Mouse (Mus musculus) subcutaneous adipose tissue, adult 2 months (tissue): ENCODE results near the gene Mthfd2l. TPM values are rescaled to one million over a fixed set of nuclear protein-coding genes. Genes with fewer than 3 reads are reported as not detected.

ENCODE experiments used
- polyA plus RNA-seq: library from polyadenylated mRNA; depleted of rRNA; stranded (reverse); fragments of >200 nt; gene quantifications from 2 replicates; pipeline ENCODE4 v1.2.3, GENCODE M21; 2012; ENCODE audit warnings: low replicate concordance; rRNA removed

The Mthfd2l gene
- polyA plus RNA-seq, result 13.4 and 38.7 TPM in 2 replicates

DNA sequence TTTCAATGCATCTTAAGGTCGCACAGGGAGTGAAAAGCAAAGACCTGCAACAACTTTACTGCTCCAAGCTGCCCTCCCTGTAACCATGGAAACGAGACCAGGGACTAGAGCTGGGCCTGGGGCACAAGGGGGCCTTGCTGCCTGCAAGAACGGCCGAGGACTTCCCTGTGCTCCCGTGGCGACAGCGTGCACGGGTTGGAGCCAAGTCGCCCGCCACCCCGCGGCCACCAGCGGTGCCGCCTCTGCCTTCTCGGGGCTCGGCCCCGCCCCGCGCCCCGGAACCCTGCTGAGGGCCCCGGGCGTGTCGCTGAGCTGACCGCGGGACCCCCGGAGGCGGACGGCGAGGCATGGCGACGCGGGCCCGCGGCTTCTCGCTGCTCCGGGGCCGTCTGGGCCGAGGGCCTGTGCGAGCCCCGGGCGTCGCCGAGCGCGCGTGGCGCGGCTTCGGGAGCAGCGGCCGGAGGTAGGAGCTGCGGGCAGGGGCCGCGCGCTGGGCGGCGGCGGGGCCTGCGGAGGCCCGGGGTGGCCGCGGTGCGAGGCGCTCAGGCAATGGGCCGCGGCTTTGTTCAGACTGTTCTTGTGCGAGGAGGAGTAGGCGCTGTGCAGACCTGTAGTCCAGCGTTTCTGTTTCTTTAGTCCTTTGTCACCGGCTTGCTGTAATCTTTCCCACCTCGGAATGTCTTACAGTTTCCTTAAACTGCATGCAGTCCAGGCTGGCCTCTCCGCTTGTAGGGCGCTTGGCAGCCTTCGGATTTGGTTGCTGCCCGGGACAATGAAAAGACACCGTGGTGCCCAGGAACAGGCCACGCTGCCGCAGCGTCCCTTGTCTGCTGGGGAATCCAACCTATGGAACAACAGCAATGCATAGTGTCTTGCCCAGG, at the start of gene Mthfd2l:
TSS of gene Mthfd2l (plus strand) at position 147 of the 881 bp plus-strand sequence.

DNA sequence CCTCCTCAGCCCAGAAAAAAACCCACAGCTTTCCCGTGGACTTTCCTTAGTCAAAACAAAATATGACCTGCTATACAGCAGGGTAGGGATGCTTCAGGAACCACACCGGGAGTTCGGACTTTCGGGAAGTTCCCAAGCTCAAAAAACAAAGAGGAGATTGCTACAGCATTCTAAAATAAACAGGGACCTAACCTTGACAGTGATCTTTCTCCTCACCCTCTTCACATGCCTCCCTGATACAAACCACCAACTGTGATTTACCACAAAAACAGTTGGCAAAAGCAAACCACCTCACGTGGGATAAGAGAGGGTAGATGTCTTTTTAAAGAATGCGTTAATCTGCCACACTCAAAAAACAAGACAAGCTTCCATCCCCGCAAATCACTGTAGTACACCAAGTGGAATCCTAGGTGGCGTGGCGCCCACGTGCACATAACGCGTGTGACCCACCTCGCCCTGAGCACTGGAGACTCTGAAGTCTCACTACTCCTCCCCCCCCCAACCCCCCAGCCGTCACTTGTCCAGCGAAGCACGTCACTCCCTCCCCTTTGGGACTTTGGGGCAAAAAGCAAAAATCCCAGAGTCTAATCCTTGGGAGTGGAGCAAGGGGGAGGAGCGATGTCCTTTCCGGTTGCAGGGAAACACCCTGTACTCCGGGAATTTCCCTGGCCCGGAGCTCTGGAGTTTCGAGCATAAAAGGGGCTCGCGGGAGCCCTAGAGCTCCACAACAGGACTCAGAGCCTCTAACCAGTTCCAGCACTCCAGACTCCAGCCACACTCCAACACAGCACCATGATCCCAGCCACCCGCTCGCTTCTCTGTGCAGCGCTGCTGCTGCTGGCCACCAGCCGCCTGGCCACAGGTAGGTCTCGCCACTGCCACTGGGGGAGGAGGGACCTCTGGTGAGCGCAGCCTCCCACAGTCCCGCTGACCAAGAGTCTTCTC, 40.1 kb upstream of the Mthfd2l start, which contains the start of gene Cxcl1:
TSS of gene Cxcl1 (plus strand) at position 723 of the 945 bp plus-strand sequence.

DNA sequence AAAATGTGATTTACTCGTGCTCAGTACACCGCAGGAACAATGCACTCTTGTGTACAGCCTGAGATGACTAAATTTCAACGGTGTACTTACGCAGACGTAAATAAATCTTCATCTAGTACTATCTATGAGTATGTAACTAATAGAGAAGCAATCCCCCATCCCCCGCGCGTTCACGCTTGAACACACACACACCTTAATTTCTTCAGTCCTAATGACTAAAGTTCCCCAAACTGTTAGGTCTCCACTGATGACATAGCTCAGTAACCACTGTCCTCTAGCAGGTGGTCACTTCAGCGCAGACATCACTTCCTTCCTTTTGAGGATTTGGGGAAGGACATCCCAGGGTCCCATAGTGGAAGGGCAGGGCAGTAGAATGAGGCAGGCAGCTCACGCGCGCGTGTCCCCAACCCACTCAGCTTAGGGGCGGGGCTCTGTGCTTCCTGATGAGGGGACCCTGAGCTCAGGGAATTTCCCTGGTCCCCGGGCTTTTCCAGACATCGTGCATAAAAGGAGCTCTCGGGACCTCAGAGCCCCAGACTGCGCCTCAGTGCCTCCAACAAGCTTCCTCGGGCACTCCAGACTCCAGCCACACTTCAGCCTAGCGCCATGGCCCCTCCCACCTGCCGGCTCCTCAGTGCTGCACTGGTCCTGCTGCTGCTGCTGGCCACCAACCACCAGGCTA, 27.4 kb upstream of the Mthfd2l start, which contains the start of gene Cxcl2:
TSS of gene Cxcl2 (plus strand) at position 533 of the 682 bp plus-strand sequence.

DNA sequence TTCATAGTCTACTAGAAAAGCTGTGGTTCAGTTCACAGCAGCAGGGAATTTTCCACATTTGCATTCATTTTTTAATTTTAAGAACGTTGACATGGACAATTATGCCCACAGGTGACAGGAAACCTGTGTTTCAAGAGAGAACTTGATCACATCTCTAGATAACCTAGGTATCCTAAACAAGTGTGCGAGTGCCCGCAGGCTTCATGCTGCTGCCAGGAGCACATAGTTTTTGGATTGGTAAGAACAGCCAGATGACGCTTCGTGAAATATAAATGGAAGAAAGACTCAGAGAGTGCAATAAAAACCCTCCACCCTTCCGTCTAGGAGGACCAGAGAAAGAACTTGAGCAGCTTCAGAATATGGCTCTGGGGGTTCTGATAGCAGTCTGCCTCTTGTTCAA, 96.2 kb downstream of the Mthfd2l start, which contains the start of gene Epgn:
TSS of gene Epgn (plus strand) at position 301 of the 400 bp plus-strand sequence.

Other genes starting within 250 kb of the Mthfd2l start
- 0.41 TPM in 1 of 2 replicates, not detected in the other for gene Cxcl5, start 171.8 kb upstream of the Mthfd2l start, polyA plus RNA-seq
- 0.93 and 1.2 TPM in 2 replicates for gene Ppbp, start 162.6 kb upstream of the Mthfd2l start, polyA plus RNA-seq
- 73.2 and 78.2 TPM in 2 replicates for gene Pf4, start 158.7 kb upstream of the Mthfd2l start, polyA plus RNA-seq
- 0.17 and 0.27 TPM in 2 replicates for gene Cxcl3, start 145.0 kb upstream of the Mthfd2l start, polyA plus RNA-seq
- 8.4 TPM in 1 of 2 replicates, not detected in the other for gene Cxcl15, start 136.6 kb upstream of the Mthfd2l start, polyA plus RNA-seq
- 0.69 and 3.4 TPM in 2 replicates for gene Cxcl1, start 39.9 kb upstream of the Mthfd2l start, polyA plus RNA-seq
- gene Cxcl2, start 27.2 kb upstream of the Mthfd2l start, polyA plus RNA-seq, result 0.54 and 1.8 TPM in 2 replicates
- gene Epgn, start 96.3 kb downstream of the Mthfd2l start, polyA plus RNA-seq, result 0.09 TPM in 1 of 2 replicates, not detected in the other
- not detected in 2 replicates for gene Ereg, start 143.5 kb downstream of the Mthfd2l start, polyA plus RNA-seq
- not detected in 2 replicates for gene Areg, start 208.5 kb downstream of the Mthfd2l start, polyA plus RNA-seq